Comparison of ENCODE assay signal across 11 mouse cellular contexts in the genomic region with DNA sequence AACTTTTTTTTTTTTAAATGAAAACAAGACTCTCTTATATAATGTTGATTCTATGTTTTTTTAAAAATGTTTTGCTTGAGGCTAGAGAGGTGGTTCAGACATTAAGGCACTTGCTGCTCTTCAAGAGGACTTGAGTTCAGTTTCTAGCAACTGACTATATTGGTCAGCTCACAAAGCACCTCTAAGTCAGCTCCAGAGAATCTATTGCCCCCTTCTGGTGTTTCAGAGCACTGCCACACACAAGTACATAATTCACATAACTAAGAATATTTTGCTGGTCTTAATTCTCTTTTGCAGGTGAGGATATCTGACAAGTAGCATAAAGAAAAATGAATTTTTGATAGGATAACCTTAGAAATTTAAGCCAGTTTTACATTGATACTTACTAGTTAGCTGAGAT. TPM values are rescaled to one million over a fixed set of nuclear protein-coding genes. Genes with fewer than 3 reads are reported as not detected.
DNase-seq lines count a peak whose midpoint lies in the region; ATAC-seq and TF ChIP-seq lines count a peak whose summit lies in the region.
"Had no signal": no experiment of that assay in that cellular context is flagged by ENCODE, and none has a peak within 500 bp of the region (broad histone marks: within the 10 kb centered on the region; RNA-seq: fewer than 3 reads in every experiment).

No protein-coding gene starts in this region.

- no peak for ATAC-seq in lung, postnatal 0 days

- no peak overlapping the region for H3K4me2 ChIP-seq in lung, postnatal 0 days (replicated peaks; ENCODE audit: low read depth, low read length)
- H3K4me2 ChIP-seq: midbrain, embryonic 12.5 days had no signal

- no peak overlapping the region for H3K9ac ChIP-seq in lung, postnatal 0 days (replicated peaks; ENCODE audit: low read depth)
- no peak overlapping the region for H3K9ac ChIP-seq in ES-E14 (ENCODE audit: insufficient read depth, low read depth, low read length, poor library complexity, severe bottlenecking)
- H3K9ac ChIP-seq: midbrain, embryonic 12.5 days had no signal

- no peaks in the 10 kb centered on the region for H3K4me1 ChIP-seq in lung, postnatal 0 days (ENCODE audit: insufficient read depth, low read depth, low read length)
- H3K4me1 ChIP-seq in ES-E14 (ENCODE audit: control insufficient read depth in 2 of 2, insufficient read depth in 2 of 2, low read length in 2 of 2, poor library complexity in 1 of 2): peaks cover 0 to 7% of the 10 kb centered on the region in 2 experiments; a peak in 2 of 4 replicates
- H3K4me1 ChIP-seq: midbrain, embryonic 12.5 days had no signal

- TF ChIP-seq EP300 in lung, postnatal 0 days (IDR thresholded peaks at IDR 0.05): no peak

- no peak overlapping the region for H3K27ac ChIP-seq in lung, postnatal 0 days (ENCODE audit: low read length)
- no peak overlapping the region for H3K27ac ChIP-seq in ES-E14 (ENCODE audit: insufficient read depth, low read depth, low read length, poor library complexity, severe bottlenecking)
- H3K27ac ChIP-seq: midbrain, embryonic 12.5 days had no signal

- H3K36me3 ChIP-seq in lung, postnatal 0 days (ENCODE audit: insufficient read depth, low read length): peaks cover 16% of the 10 kb centered on the region; the same call in 1 of the 2 replicates
- peaks cover 8% of the 10 kb centered on the region for H3K36me3 ChIP-seq in ES-E14 (ENCODE audit: control insufficient read depth, insufficient read depth, low read length, poor library complexity, severe bottlenecking)

- peak; percentile 56 for TF ChIP-seq CTCF in lung, postnatal 0 days (IDR thresholded peaks at IDR 0.05)

- no peaks in the 10 kb centered on the region for H3K27me3 ChIP-seq in lung, postnatal 0 days (replicated peaks; ENCODE audit: insufficient read depth, low read length)
- H3K27me3 ChIP-seq: midbrain, embryonic 12.5 days had no signal

- peak; percentile 13 for DNase-seq in heart, adult 11 months
- no peak for DNase-seq in heart, adult 8-10 months (ENCODE audit: low spot score)
- peak; percentile 25 for DNase-seq in lung, postnatal 0 days (ENCODE audit: low spot score)
- no peak for DNase-seq in lung, adult 18-20 months
- no peak for DNase-seq in ES-E14 (ENCODE audit: low read depth, low spot score)
- DNase-seq in induced T-regulatory cell, adult 2 months (ENCODE audit: low read depth): peak; percentile 56
- DNase-seq in layer of hippocampus, adult 18-20 months (ENCODE audit: low spot score in 2 of 2): no peak
- no peak for DNase-seq in natural killer cell, adult 2 months (ENCODE audit: low spot score in 2 of 2)
- DNase-seq: gastrocnemius, postnatal 25 days; right cerebral cortex, adult 18-20 months had no signal

- in situ Hi-C loops in ES-E14 (cut with MboI; ENCODE audit: low sequenced_read_pairs in 2 of 2, unreplicated experiment in 2 of 2): no loop called here

- no peak overlapping the region for H3K4me3 ChIP-seq in lung, postnatal 0 days (ENCODE audit: low read depth, low read length)
- H3K4me3 ChIP-seq in ES-E14 (ENCODE audit: insufficient read depth in 1 of 2, low read depth in 1 of 2, low read length in 2 of 2, poor library complexity in 1 of 2, severe bottlenecking in 1 of 2): no peak overlapping the region
- H3K4me3 ChIP-seq: midbrain, embryonic 12.5 days had no signal

- H3K9me3 ChIP-seq in lung, postnatal 0 days (ENCODE audit: low read length): no peaks in the 10 kb centered on the region
- no peaks in the 10 kb centered on the region for H3K9me3 ChIP-seq in ES-E14 (ENCODE audit: control insufficient read depth, insufficient read depth, low read depth, low read length)
- H3K9me3 ChIP-seq: midbrain, embryonic 12.5 days had no signal

TF ChIP-seq in ES-E14, 5 proteins besides CTCF, POLR2A, EP300 and RAD21:
- no peak for TF ChIP-seq ZNF384 (IDR thresholded peaks at IDR 0.05; ENCODE audit: low read depth, low read length)
- TF ChIP-seq ZC3H11A (IDR thresholded peaks at IDR 0.05; ENCODE audit: borderline replicate concordance, low read depth, low read length): 0 out of 2 replicates have a peak, but pooled peaks have one; percentile 16

RNA-seq across cellular contexts. Expression of gene Fam208a, which starts 12.3 kb away (rescaled TPM):
- total RNA-seq in heart, adult 8-10 months (2022): 10 to 100 TPM in 2 of 4 experiments, 1 to 10 TPM in 2; 9.2 to 10.5 (median 9.8) TPM
- polyA plus RNA-seq in lung, postnatal 0 days (2015; fragmentation: Nextera tagmentation; extraction: Ambion mirVana): 11.8 and 15.0 TPM in 2 replicates
- total RNA-seq in ES-E14 (2012; rRNA removed): 45.3 and 51.8 TPM in 2 replicates
- total RNA-seq in layer of hippocampus, adult 18-20 months (2021): 10 to 100 TPM; 29.4 to 30.6 TPM

Comparison
In these comparisons a context has a peak if more than half of its experiments do, and no peak if none do; other contexts are left out.
1. DNase-seq: peak in heart, adult 11 months (single experiment), lung, postnatal 0 days (single experiment) and induced T-regulatory cell, adult 2 months (single experiment); none in heart, adult 8-10 months (single experiment), lung, adult 18-20 months (0 of 2), ES-E14 (single experiment), layer of hippocampus, adult 18-20 months (0 of 2) and natural killer cell, adult 2 months (0 of 2).